8 mouse cellular contexts compared by ENCODE assay signal in the genomic region with DNA sequence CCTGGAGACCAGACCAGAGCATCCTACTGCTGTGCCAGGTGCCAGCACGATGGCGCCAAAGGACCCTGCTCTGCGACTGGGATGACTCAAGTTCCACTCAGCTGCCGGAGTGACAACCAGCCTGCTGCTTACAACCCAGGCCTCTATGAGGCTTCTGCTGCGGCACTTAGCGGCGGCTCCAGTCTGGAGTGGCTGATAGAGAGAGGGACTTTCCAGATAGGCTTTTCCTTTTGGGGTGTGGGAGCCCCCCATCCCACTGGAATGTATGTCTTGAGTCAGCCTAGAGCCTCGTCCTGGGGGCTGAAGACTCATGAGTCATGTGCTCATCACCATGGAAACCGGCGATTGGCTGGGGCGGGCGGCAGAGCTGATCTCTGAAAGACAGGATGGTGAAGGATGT.
DNase-seq lines count a peak whose midpoint lies in the region; ATAC-seq lines count a peak whose summit lies in the region.
"Had no signal": no experiment of that assay in that cellular context is flagged by ENCODE, and none has a peak within 500 bp of the region (broad histone marks: within the 10 kb centered on the region; RNA-seq: fewer than 3 reads in every experiment).

No protein-coding gene starts in this region.

- WGBS in midbrain, embryonic 16.5 days: 52% methylated on average over 12 of the region's 12 CpGs

- peak; percentile 37 for ATAC-seq in midbrain, embryonic 16.5 days

- peak overlapping the region; percentile 40 for H3K27ac ChIP-seq in midbrain, embryonic 16.5 days (ENCODE audit: low read length)
- H3K27ac ChIP-seq: macrophage had no signal

- no peaks in the 10 kb centered on the region for H3K27me3 ChIP-seq in midbrain, embryonic 16.5 days (ENCODE audit: control insufficient read depth, insufficient read depth, low read depth, low read length)

- H3K4me3 ChIP-seq in midbrain, embryonic 16.5 days (ENCODE audit: low read depth, low read length): no peak overlapping the region

- peak overlapping the region; percentile 19; the same call in 1 of the 2 replicates for H3K4me2 ChIP-seq in midbrain, embryonic 16.5 days (ENCODE audit: low read length)

- peaks cover 39% of the 10 kb centered on the region for H3K4me1 ChIP-seq in midbrain, embryonic 16.5 days (ENCODE audit: control insufficient read depth, insufficient read depth, low read length)

- no peaks in the 10 kb centered on the region for H3K36me3 ChIP-seq in midbrain, embryonic 16.5 days (ENCODE audit: control insufficient read depth, insufficient read depth, low read length)

- H3K9me3 ChIP-seq in midbrain, embryonic 16.5 days (replicated peaks; ENCODE audit: control insufficient read depth, low read length, poor library complexity, severe bottlenecking): no peaks in the 10 kb centered on the region

- DNase-seq in ES-CJ7 (ENCODE audit: low read depth, low spot score): peak; percentile 32
- peak; percentile 82 for DNase-seq in brain, adult 2 months (ENCODE audit: low read depth, low spot score)
- DNase-seq in layer of hippocampus, adult 18-20 months (ENCODE audit: low spot score in 2 of 2): peak; percentile 64 to 80
- DNase-seq in c-Kit-positive CD71-positive TER-119-positive erythroid progenitor cells, embryonic 14.5 days (ENCODE audit: low spot score): no peak
- no peak for DNase-seq in kidney, postnatal 14 days
- DNase-seq in cerebellum, postnatal 4 days (ENCODE audit: low spot score in 2 of 2): no peak

- 0 out of 2 replicates have a peak overlapping the region, but pooled peaks have one; percentile 25 for H3K9ac ChIP-seq in midbrain, embryonic 16.5 days (ENCODE audit: low read depth, low read length)

Comparison
In these comparisons a context has a peak if more than half of its experiments do, and no peak if none do; other contexts are left out.
1. DNase-seq: peak in ES-CJ7 (single experiment), brain, adult 2 months (single experiment) and layer of hippocampus, adult 18-20 months (2 of 2); none in c-Kit-positive CD71-positive TER-119-positive erythroid progenitor cells, embryonic 14.5 days (single experiment), kidney, postnatal 14 days (single experiment) and cerebellum, postnatal 4 days (0 of 2).